Mouse (Mus musculus) liver, adult 2 months (tissue): ENCODE measurements around the gene Dlgap4. TPM values are rescaled to one million over a fixed set of nuclear protein-coding genes. Genes with fewer than 3 reads are reported as not detected.

Experiments
- DNase-seq: peaks from one replicate; pipeline ENCODE4 v3.0.0-alpha.2; 2011; ENCODE audit warnings: low read depth, low spot score; ENCODE audit errors: extremely low read depth
- H3K27ac ChIP-seq: fragments of 200-500 bp; replicated peaks from 2 replicates; pipeline ENCODE4 v1.5.1; 2012; ENCODE audit warnings: low read depth, mild to moderate bottlenecking, control low read depth, inconsistent platforms, low read length; ENCODE audit not compliant: insufficient read depth
- H3K27me3 ChIP-seq: fragments of 200-500 bp; 2 replicates; pipeline ENCODE4 v1.6.1; 2012; ENCODE audit warnings: mild to moderate bottlenecking, moderate library complexity, low read length, inconsistent platforms; ENCODE audit not compliant: control insufficient read depth, insufficient read depth
- H3K36me3 ChIP-seq: fragments of 200-500 bp; 2 replicates; pipeline ENCODE4 v1.6.1; 2012; ENCODE audit warnings: low read length, inconsistent platforms; ENCODE audit not compliant: control insufficient read depth, insufficient read depth
- H3K4me1 ChIP-seq: fragments of 200-500 bp; 2 replicates; pipeline ENCODE4 v1.6.1; 2011; ENCODE audit warnings: low read length; ENCODE audit not compliant: control insufficient read depth, insufficient read depth
- H3K4me3 ChIP-seq: fragments of 200-500 bp; 2 replicates; pipeline ENCODE4 v1.5.1; 2011; ENCODE audit warnings: low read depth, mild to moderate bottlenecking, control low read depth, low read length, moderate library complexity; ENCODE audit not compliant: insufficient read depth
- H3K79me2 ChIP-seq: fragments of 200-500 bp; 2 replicates; pipeline ENCODE4 v1.6.1; 2012; ENCODE audit warnings: inconsistent platforms, mild to moderate bottlenecking, low read length, moderate library complexity; ENCODE audit not compliant: control insufficient read depth, insufficient read depth
- H3K9ac ChIP-seq: fragments of 200-500 bp; 2 replicates; pipeline ENCODE4 v1.6.1; 2012; ENCODE audit warnings: low read depth, mild to moderate bottlenecking, control low read depth, inconsistent platforms, low read length
- CTCF ChIP-seq: fragments of 200-500 bp; IDR thresholded peaks from 2 replicates; pipeline ENCODE4 v1.5.1; 2011; ENCODE audit warnings: low read depth, low read length, control low read depth
- POLR2A ChIP-seq: fragments of 200-500 bp; IDR thresholded peaks from 2 replicates; pipeline ENCODE4 v1.6.1; 2011; ENCODE audit warnings: low read length, control low read depth; ENCODE audit not compliant: insufficient read depth; ENCODE audit errors: extremely low read depth
- WGBS: fragments of 180-500 bp; shearing (Covaris S2); methylation state at CpG from one replicate; pipeline ENCODE4 v1.1.7; 2018; 5-methylcytosine and 5-hydroxymethylcytosine counted together
- polyA plus RNA-seq: library from polyadenylated mRNA; depleted of rRNA; stranded (reverse); fragments of >200 nt; gene quantifications from 2 replicates; pipeline ENCODE4 v1.2.3, GENCODE M21; 2012
- total RNA-seq: library from RNA; depleted of rRNA; stranded (reverse); fragments of >200 nt; gene quantifications from 2 replicates; pipeline ENCODE4 v1.2.3, GENCODE M21; 2014

Gene Dlgap4
- total and polyA plus RNA-seq, 2 experiments, result 3.2 to 22.8 TPM

DNA sequence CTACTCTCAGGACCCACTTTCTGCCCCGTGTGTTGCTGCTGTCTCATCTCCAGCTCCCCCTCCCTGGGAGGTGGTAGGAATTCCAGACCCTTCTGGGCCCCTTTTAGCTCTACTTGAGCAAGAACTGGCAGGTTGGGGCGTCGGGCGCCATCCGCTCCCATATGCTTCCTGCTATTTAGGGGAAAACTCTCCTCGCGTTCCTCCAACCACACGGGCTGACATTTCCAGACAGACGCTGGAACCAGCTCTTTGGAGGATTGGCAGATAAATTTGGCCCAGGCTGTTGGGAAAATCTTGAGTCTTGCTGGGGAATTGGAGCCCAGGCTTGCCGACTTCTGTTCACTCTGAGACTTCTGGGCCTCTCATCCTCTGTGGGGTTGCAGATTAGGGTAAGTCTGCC is 59.8 kb downstream of the Dlgap4 start:
- Histone ChIP-seq H3K9ac (no peak overlapping the region), H3K4me1 (no peaks in the 10 kb centered on the region), H3K27ac (no peak overlapping the region), H3K4me3 (no peak overlapping the region), H3K36me3 (no peaks in the 10 kb centered on the region), H3K27me3 (no peaks in the 10 kb centered on the region), H3K79me2 (no peaks in the 10 kb centered on the region)
- TF ChIP-seq CTCF, result no peak
- TF ChIP-seq POLR2A, result no peak
- 81% methylated on average over 10 of the region's 10 CpGs for WGBS
- DNase-seq, result no peak

- no peak for DNase-seq
- H3K4me1 ChIP-seq, result no peaks in the 10 kb centered on the region
- no peak overlapping the region for H3K9ac ChIP-seq
- H3K27ac ChIP-seq, result no peak overlapping the region
- H3K79me2 ChIP-seq, result no peaks in the 10 kb centered on the region
- no peak overlapping the region for H3K4me3 ChIP-seq
- no peaks in the 10 kb centered on the region for H3K36me3 ChIP-seq
- 66% methylated on average over 8 of the region's 8 CpGs for WGBS
- TF ChIP-seq POLR2A (no peak), CTCF (no peak)
- no peaks in the 10 kb centered on the region for H3K27me3 ChIP-seq
These were observed 60.6 kb downstream of the Dlgap4 start for GRCm38 (mm10) chr2:156673881-156674669.

DNA sequence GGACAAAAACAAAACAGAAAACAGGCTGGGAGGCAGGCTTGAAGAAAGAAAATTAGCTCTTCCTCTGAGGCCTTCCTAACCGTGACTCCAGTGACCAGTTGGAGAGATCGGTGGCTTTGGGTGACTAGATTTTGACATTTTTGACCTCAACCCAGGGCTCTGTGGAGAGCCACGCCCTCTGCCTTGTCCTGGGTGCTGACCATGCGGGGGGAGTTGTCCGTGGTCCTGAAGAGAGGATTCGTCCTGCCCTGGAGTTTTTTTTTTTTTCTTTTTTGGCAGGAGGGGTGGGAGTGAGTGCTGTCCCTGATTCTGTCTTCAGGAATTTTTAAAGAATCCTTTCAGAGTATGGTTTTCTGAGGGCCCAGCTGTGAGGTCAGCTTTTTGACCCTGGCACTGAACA is 63.4 kb downstream of the Dlgap4 start:
- no peak overlapping the region for H3K27ac ChIP-seq
- no peak overlapping the region for H3K4me3 ChIP-seq
- H3K9ac ChIP-seq, result no peak overlapping the region
- TF ChIP-seq CTCF (no peak), POLR2A (no peak)
- no peak for DNase-seq
- H3K36me3 ChIP-seq, result no peaks in the 10 kb centered on the region
- H3K27me3 ChIP-seq, result no peaks in the 10 kb centered on the region; the same call in 1 of the 2 replicates
- H3K79me2 ChIP-seq, result no peaks in the 10 kb centered on the region
- H3K4me1 ChIP-seq, result no peaks in the 10 kb centered on the region
- WGBS, result 14% methylated on average over 6 of the region's 6 CpGs

DNA sequence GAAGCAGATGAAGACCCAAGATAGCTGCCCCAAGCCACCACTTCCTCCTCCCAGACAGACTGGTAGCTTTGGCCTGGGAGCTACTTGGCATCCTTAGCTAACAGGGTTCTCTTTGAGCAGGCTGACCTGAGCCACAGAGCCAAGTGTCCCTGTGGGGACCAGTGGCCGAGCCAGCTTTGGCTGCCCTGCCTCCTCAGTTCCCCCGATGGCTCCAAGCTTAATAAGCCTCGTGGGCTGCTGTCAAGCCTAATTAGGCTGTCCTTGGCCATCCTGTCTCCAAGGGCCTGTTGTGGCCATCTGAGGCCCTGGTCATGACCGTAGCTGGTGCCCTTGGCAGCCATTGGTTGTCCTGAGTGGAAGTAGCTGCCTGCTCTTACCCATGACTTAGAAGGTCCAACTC is 64.6 kb downstream of the Dlgap4 start:
- TF ChIP-seq POLR2A (no peak), CTCF (no peak)
- Histone ChIP-seq H3K36me3 (no peaks in the 10 kb centered on the region), H3K79me2 (no peaks in the 10 kb centered on the region), H3K9ac (no peak overlapping the region), H3K27ac (no peak overlapping the region), H3K4me1 (no peaks in the 10 kb centered on the region), H3K4me3 (no peak overlapping the region), H3K27me3 (no peaks in the 10 kb centered on the region; the same call in 1 of the 2 replicates)
- WGBS, result 82% methylated on average over 4 of the region's 4 CpGs
- no peak for DNase-seq

DNA sequence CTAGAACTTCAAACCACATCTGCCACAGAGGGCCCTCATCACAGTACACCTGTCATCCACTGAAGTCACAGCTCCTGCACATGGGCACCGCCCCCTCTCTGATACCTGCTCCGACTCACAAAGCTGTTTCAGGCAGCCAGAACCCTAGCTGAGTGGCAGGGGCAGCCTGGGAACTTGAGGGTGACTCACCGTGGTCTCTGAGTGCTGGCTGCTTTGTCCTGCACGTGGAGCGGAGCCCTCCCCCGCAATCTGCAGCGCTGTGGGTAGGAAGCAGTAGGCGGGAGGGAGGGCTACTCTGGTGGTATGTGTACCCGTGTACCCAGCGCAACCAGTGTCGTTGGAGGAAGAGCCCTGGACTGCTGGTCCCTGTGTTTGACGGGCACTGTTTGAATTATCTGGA is 69.5 kb downstream of the Dlgap4 start:
- no peak for TF ChIP-seq POLR2A
- no peak for TF ChIP-seq CTCF
- Histone ChIP-seq H3K79me2 (no peaks in the 10 kb centered on the region), H3K9ac (no peak overlapping the region), H3K4me1 (no peaks in the 10 kb centered on the region), H3K36me3 (no peaks in the 10 kb centered on the region), H3K4me3 (no peak overlapping the region), H3K27me3 (no peaks in the 10 kb centered on the region; the same call in 1 of the 2 replicates), H3K27ac (no peak overlapping the region)
- 47% methylated on average over 12 of the region's 12 CpGs for WGBS
- no peak for DNase-seq

DNA sequence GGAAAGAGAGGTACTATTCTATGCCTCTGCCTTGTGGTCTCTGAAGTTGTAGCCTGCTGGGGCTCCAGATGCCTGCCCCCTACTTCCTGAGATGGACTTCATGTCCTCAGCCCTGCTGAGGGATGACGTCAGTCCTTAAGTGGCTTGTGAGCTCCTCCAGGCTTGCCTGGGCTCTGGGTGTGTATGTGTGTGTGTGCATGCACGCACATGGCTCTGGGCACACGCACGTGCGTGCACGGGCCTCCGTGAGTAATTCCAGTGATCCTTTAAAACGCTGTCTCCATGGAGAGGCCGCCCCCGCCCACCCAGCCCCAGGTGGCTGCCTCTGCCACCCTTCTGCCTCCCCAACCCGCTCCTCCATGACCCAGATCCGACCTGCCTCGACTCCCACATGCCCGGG is 72.5 kb downstream of the Dlgap4 start:
- no peak for TF ChIP-seq CTCF
- TF ChIP-seq POLR2A, result no peak
- H3K9ac ChIP-seq, result no peak overlapping the region
- H3K79me2 ChIP-seq, result no peaks in the 10 kb centered on the region
- no peak for DNase-seq
- no peak overlapping the region for H3K4me3 ChIP-seq
- WGBS, result 78% methylated on average over 14 of the region's 14 CpGs
- H3K27me3 ChIP-seq, result no peaks in the 10 kb centered on the region; the same call in 1 of the 2 replicates
- H3K4me1 ChIP-seq, result no peaks in the 10 kb centered on the region
- no peaks in the 10 kb centered on the region for H3K36me3 ChIP-seq
- no peak overlapping the region for H3K27ac ChIP-seq
